In the genomic region with DNA sequence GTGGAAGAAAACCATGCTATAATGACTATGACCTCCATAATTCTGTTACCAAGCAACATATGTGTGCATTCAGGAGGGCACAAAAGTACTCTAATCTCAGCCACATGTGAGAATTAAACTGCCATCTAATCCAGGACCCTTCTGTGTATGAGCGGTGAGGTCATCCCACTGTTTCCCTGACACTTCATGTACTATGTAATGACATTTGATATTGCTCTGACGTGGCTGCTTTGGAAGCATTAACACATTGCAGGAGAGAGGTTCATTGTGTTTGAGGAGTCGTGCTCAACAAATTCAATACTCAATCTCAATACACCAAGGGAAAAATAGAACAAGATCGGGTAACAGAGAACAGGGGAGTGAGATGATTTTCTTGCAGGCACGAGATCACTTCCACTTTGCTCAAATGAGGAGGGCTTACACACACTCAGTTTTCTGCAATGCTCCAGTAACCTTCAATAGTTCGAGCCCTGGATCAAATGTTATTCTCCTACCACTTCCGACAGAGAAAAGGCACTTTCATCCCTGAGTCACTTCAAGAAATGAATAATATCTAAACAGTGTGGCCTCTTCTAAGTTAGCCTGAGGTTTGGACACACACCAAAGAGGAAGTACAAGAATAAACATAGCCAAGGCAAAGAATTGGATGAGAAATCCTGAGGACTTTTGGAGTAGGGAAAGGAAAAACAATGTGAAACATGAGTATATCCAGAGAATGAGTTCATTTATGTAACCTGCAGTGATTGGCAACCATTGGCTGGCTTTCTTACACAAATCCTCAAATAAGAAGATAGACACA, we compare ENCODE assay signal across 15 mouse cellular contexts.
DNase-seq lines count a peak whose midpoint lies in the region; ATAC-seq and TF ChIP-seq lines count a peak whose summit lies in the region.
"Had no signal": no experiment of that assay in that cellular context is flagged by ENCODE, and none has a peak within 500 bp of the region (broad histone marks: within the 10 kb centered on the region; RNA-seq: fewer than 3 reads in every experiment).

No protein-coding gene starts in this region.

- H3K27ac ChIP-seq in embryonic fibroblast, embryonic 13.5 days (ENCODE audit: insufficient read depth, low read length) = peak overlapping the region; percentile 85
- H3K27ac ChIP-seq: hindbrain, embryonic 15.5 days; kidney, embryonic 15.5 days; neural tube, embryonic 13.5 days had no signal

- TF ChIP-seq CTCF in embryonic fibroblast, embryonic 13.5 days (IDR thresholded peaks at IDR 0.05; ENCODE audit: borderline replicate concordance, insufficient read depth, low read length) = no peak

- TF ChIP-seq POLR2A in embryonic fibroblast, embryonic 13.5 days (IDR thresholded peaks at IDR 0.05; ENCODE audit: low read depth, low read length) = no peak

- no peak overlapping the region for H3K4me3 ChIP-seq in embryonic fibroblast, embryonic 13.5 days (ENCODE audit: insufficient read depth, low read length)
- H3K4me3 ChIP-seq: hindbrain, embryonic 15.5 days; kidney, embryonic 15.5 days; neural tube, embryonic 13.5 days had no signal

- peaks cover 5% of the 10 kb centered on the region for H3K4me1 ChIP-seq in embryonic fibroblast, embryonic 13.5 days (ENCODE audit: control insufficient read depth, insufficient read depth, low read length)
- H3K4me1 ChIP-seq: hindbrain, embryonic 15.5 days; kidney, embryonic 15.5 days; neural tube, embryonic 13.5 days had no signal

- no peak for ATAC-seq in megakaryocyte-erythroid progenitor cell, adult 5-6 weeks (replicated peaks; ENCODE audit: low FRiP score, low TSS enrichment, poor library complexity, severe bottlenecking)
- ATAC-seq: CD4-positive, CD25-positive, alpha-beta regulatory T cell, adult 4 months; midbrain, embryonic 16.5 days had no signal

- DNase-seq in heart, adult 8-10 months (ENCODE audit: low spot score) = peak; percentile 17
- DNase-seq in heart, adult 11 months = no peak
- DNase-seq in Muller cell, postnatal 12 days (ENCODE audit: inconsistent ontology term) = peak; percentile 68
- peak; percentile 67 for DNase-seq in lung, postnatal 25 days (ENCODE audit: low spot score)
- DNase-seq in thymus, postnatal 10 days (ENCODE audit: low spot score in 2 of 2) = no peak
- DNase-seq in ovary, adult 18-20 months (ENCODE audit: low spot score) = no peak
- DNase-seq: cerebellum, adult 2 months; gastrocnemius, postnatal 36 days had no signal

Comparison
In these comparisons a context has a peak if more than half of its experiments do, and no peak if none do; other contexts are left out.
1. DNase-seq: peak in heart, adult 8-10 months (single experiment), Muller cell, postnatal 12 days (single experiment) and lung, postnatal 25 days (single experiment); none in heart, adult 11 months (single experiment), thymus, postnatal 10 days (0 of 2) and ovary, adult 18-20 months (single experiment).